Mouse (Mus musculus) cortical plate, adult 2 months (tissue): ENCODE data around the gene Ncbp3. TPM values are rescaled to one million over a fixed set of nuclear protein-coding genes. Genes with fewer than 3 reads are reported as not detected.
"Not testable (repeated sequence)": the region's sequence is repeated elsewhere in the genome, so short reads cannot be mapped to it uniquely, and the experiment has no call there.

Experiments used
- H3K27ac ChIP-seq: fragments of 200-500 bp; 2 replicates; pipeline ENCODE4 v1.5.1; 2012; ENCODE audit warnings: low read length, control low read depth, inconsistent platforms; ENCODE audit not compliant: insufficient read depth
- H3K4me1 ChIP-seq: fragments of 200-500 bp; 2 replicates; pipeline ENCODE4 v1.6.1; 2011; ENCODE audit warnings: low read length; ENCODE audit not compliant: control insufficient read depth, insufficient read depth
- H3K4me3 ChIP-seq: fragments of 200-500 bp; 2 replicates; pipeline ENCODE4 v1.5.1; 2011; ENCODE audit warnings: mild to moderate bottlenecking, low read length, control low read depth; ENCODE audit not compliant: insufficient read depth
- CTCF ChIP-seq: fragments of 200-500 bp; IDR thresholded peaks from 2 replicates; pipeline ENCODE4 v1.5.1; 2011; ENCODE audit warnings: mild to moderate bottlenecking, control low read depth, low read length; ENCODE audit not compliant: insufficient read depth; ENCODE audit errors: extremely low read depth
- POLR2A ChIP-seq: fragments of 200-500 bp; IDR thresholded peaks from 2 replicates; pipeline ENCODE4 v1.6.1; 2011; ENCODE audit warnings: mild to moderate bottlenecking, low read length, control low read depth; ENCODE audit not compliant: insufficient read depth; ENCODE audit errors: extremely low read depth
- polyA plus RNA-seq: library from polyadenylated mRNA; depleted of rRNA; stranded (reverse); fragments of >200 nt; gene quantifications from 2 replicates; pipeline ENCODE4 v1.2.3, GENCODE M21; 2012

Gene Ncbp3
- polyA plus RNA-seq, 1 experiment = 4.7 TPM

- no peak for TF ChIP-seq CTCF
- no peak for TF ChIP-seq POLR2A
- no peak overlapping the region for H3K27ac ChIP-seq
- H3K4me1 ChIP-seq = no peaks in the 10 kb centered on the region
- no peak overlapping the region for H3K4me3 ChIP-seq
These were observed 45.3 kb downstream of the Ncbp3 start for GRCm38 (mm10) chr11:73092877-73093276.

- Histone ChIP-seq H3K4me1 (no peaks in the 10 kb centered on the region), H3K27ac (no peak overlapping the region), H3K4me3 (no peak overlapping the region)
- TF ChIP-seq CTCF = no peak
- TF ChIP-seq POLR2A = no peak
These were observed 46.8 kb downstream of the Ncbp3 start for GRCm38 (mm10) chr11:73094231-73094995.

GRCm38 (mm10) chr11:73098860-73099259 lies 51.3 kb downstream of the Ncbp3 start:
- no peak for TF ChIP-seq POLR2A
- TF ChIP-seq CTCF = no peak
- H3K4me3 ChIP-seq = no peak overlapping the region
- no peak overlapping the region for H3K27ac ChIP-seq
- no peaks in the 10 kb centered on the region for H3K4me1 ChIP-seq

- Histone ChIP-seq H3K27ac (no peak overlapping the region), H3K4me3 (no peak overlapping the region), H3K4me1 (no peaks in the 10 kb centered on the region)
- no peak for TF ChIP-seq POLR2A
- no peak for TF ChIP-seq CTCF
These were observed 52.6 kb downstream of the Ncbp3 start for GRCm38 (mm10) chr11:73099976-73100750.

- no peaks in the 10 kb centered on the region for H3K4me1 ChIP-seq
- no peak overlapping the region for H3K4me3 ChIP-seq
- H3K27ac ChIP-seq = no peak overlapping the region
- TF ChIP-seq CTCF = no peak
- TF ChIP-seq POLR2A = no peak
These were observed 53.7 kb downstream of the Ncbp3 start for GRCm38 (mm10) chr11:73101308-73101707.

- Histone ChIP-seq H3K4me3 (no peak overlapping the region), H3K4me1 (no peaks in the 10 kb centered on the region), H3K27ac (no peak overlapping the region)
- TF ChIP-seq POLR2A (no peak), CTCF (no peak)
These were observed 57.7 kb downstream of the Ncbp3 start for GRCm38 (mm10) chr11:73105246-73105645.

GRCm38 (mm10) chr11:73107358-73107757 lies 59.8 kb downstream of the Ncbp3 start:
- TF ChIP-seq CTCF = peak; percentile 33; the same call in 1 of the 2 replicates
- not testable (repeated sequence) for H3K4me3 ChIP-seq, H3K27ac ChIP-seq, H3K4me1 ChIP-seq

GRCm38 (mm10) chr11:73108195-73108897 lies 60.8 kb downstream of the Ncbp3 start:
- Histone ChIP-seq H3K27ac (no peak overlapping the region), H3K4me1 (no peaks in the 10 kb centered on the region), H3K4me3 (no peak overlapping the region)
- TF ChIP-seq POLR2A (no peak), CTCF (no peak)

- Histone ChIP-seq H3K4me1 (no peaks in the 10 kb centered on the region), H3K27ac (no peak overlapping the region), H3K4me3 (no peak overlapping the region)
- TF ChIP-seq POLR2A (no peak), CTCF (no peak)
These were observed 61.5 kb downstream of the Ncbp3 start for GRCm38 (mm10) chr11:73108898-73109625.
